Mouse (Mus musculus): Measurements from ENCODE around the gene Zfp628. TPM values are rescaled to one million over a fixed set of nuclear protein-coding genes. Genes with fewer than 3 reads are reported as not detected.

Gene Zfp628
- total and polyA plus RNA-seq, 3 experiments = 2.5 to 17.6 TPM; not detected in 1

DNA sequence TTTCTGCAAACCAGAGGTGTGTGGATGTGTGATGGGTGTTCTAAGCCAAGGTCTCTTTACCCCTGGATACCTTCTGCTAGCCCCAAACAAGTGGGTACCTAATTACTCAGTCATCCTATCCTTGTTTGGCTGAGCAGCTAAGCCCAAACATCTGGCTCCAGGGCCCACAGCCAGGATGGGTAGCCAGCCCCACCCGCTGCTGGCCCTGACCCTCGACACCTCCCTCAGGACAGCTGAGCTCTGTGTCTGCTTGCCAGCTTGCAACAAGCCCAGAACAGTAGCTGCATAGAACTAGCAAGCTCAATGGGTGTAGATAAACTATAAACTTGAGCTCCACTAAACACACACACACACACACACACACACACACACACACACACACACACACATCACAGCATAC, 32.8 kb downstream of the Zfp628 start:
- Histone ChIP-seq H3K9ac (ENCODE audit: control insufficient read depth, low read depth, low read length, poor library complexity, severe bottlenecking) (no peak overlapping the region), H3K79me2 (ENCODE audit: control insufficient read depth, insufficient read depth, low read length, poor library complexity) (no peaks in the 10 kb centered on the region), H3K4me3 (ENCODE audit: control insufficient read depth in 1 of 2, insufficient read depth in 1 of 2, low read depth in 2 of 2, low read length in 2 of 2) (no peak overlapping the region), H3K9me3 (replicated peaks; ENCODE audit: insufficient read depth, low read length) (no peaks in the 10 kb centered on the region), H3K4me1 (ENCODE audit: control insufficient read depth in 1 of 2, insufficient read depth in 2 of 2, low read length in 2 of 2) (no peaks in the 10 kb centered on the region), H3K27me3 (ENCODE audit: control insufficient read depth in 1 of 2, insufficient read depth in 2 of 2, low read length in 2 of 2) (no peaks in the 10 kb centered on the region), H3K36me3 (ENCODE audit: control insufficient read depth in 1 of 2, insufficient read depth in 2 of 2, low read length in 2 of 2) (no peaks in the 10 kb centered on the region), H3K27ac (ENCODE audit: control insufficient read depth, low read depth, low read length) (no peak overlapping the region)
- TF ChIP-seq MAFK (IDR thresholded peaks at IDR 0.05; ENCODE audit: borderline replicate concordance, low read depth, low read length) (no peak), E2F4 (IDR thresholded peaks at IDR 0.05; ENCODE audit: borderline replicate concordance, low read depth, low read length) (no peak), ZKSCAN1 (IDR thresholded peaks at IDR 0.05; ENCODE audit: low read depth, low read length) (no peak), ZMIZ1 (IDR thresholded peaks at IDR 0.05; ENCODE audit: low read depth, low read length) (no peak), MAZ (IDR thresholded peaks at IDR 0.05; ENCODE audit: low read depth, low read length) (no peak), ZNF384 (IDR thresholded peaks at IDR 0.05; ENCODE audit: low read depth, low read length) (no peak), MEF2A (IDR thresholded peaks at IDR 0.05; ENCODE audit: extremely low read depth, insufficient replicate concordance, low read depth, low read length, poor library complexity, severe bottlenecking) (no peak), RCOR1 (IDR thresholded peaks at IDR 0.05; ENCODE audit: low read depth, low read length) (no peak), UBTF (IDR thresholded peaks at IDR 0.05; ENCODE audit: borderline replicate concordance, insufficient read depth, low read depth, low read length) (no peak), CTCF (IDR thresholded peaks at IDR 0.05 in 2 of 3, conservative IDR thresholded peaks at IDR 0.05 in 1 of 3; ENCODE audit: control insufficient read depth in 1 of 3, insufficient read depth in 1 of 3, low read depth in 2 of 3, low read length in 3 of 3, poor library complexity in 1 of 3, severe bottlenecking in 1 of 3) (no peak), ZC3H11A (IDR thresholded peaks at IDR 0.05; ENCODE audit: low read depth, low read length) (no peak), SMC3 (IDR thresholded peaks at IDR 0.05; ENCODE audit: low read depth, low read length) (no peak)
- DNase-seq (ENCODE audit: low read depth, low spot score) = no peak

DNA sequence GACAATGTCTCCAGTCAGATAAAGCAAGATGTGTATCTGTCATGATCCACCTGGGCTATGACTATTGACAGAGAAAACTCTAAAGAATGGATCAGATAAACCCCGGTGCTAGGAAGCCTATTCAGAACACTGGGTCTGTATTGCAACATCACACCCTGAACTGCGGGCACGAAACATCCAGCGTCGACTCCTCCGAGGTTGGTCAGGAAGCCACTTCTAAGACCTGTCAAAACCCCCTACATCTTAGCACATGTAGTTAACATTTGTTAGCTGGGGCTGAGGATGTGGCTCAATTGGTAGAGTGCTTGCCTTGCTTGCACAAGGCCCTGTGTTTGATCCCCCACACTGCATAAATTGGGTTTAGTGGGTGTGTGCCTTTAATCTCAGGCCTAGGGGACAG, 33.4 kb downstream of the Zfp628 start:
- TF ChIP-seq MYC (IDR thresholded peaks at IDR 0.05; ENCODE audit: low read depth, low read length) (no peak), ZKSCAN1 (IDR thresholded peaks at IDR 0.05; ENCODE audit: low read depth, low read length) (no peak), RCOR1 (IDR thresholded peaks at IDR 0.05; ENCODE audit: low read depth, low read length) (no peak), TCF12 (IDR thresholded peaks at IDR 0.05; ENCODE audit: low read depth, low read length) (no peak), MAX (IDR thresholded peaks at IDR 0.05; ENCODE audit: low read length) (no peak), BHLHE40 (IDR thresholded peaks at IDR 0.05; ENCODE audit: borderline replicate concordance, low read depth, low read length) (no peak)
- Histone ChIP-seq H3K36me3 (ENCODE audit: control insufficient read depth in 1 of 2, insufficient read depth in 2 of 2, low read length in 2 of 2) (no peaks in the 10 kb centered on the region), H3K9ac (ENCODE audit: control insufficient read depth, low read depth, low read length, poor library complexity, severe bottlenecking) (no peak overlapping the region), H3K27ac (ENCODE audit: control insufficient read depth, low read depth, low read length) (no peak overlapping the region), H3K27me3 (ENCODE audit: control insufficient read depth in 1 of 2, insufficient read depth in 2 of 2, low read length in 2 of 2) (no peaks in the 10 kb centered on the region), H3K4me1 (ENCODE audit: control insufficient read depth in 1 of 2, insufficient read depth in 2 of 2, low read length in 2 of 2) (no peaks in the 10 kb centered on the region), H3K4me3 (ENCODE audit: control insufficient read depth in 1 of 2, insufficient read depth in 1 of 2, low read depth in 2 of 2, low read length in 2 of 2) (no peak overlapping the region), H3K9me3 (replicated peaks; ENCODE audit: insufficient read depth, low read length) (no peaks in the 10 kb centered on the region), H3K79me2 (ENCODE audit: control insufficient read depth, insufficient read depth, low read length, poor library complexity) (no peaks in the 10 kb centered on the region)
- DNase-seq (ENCODE audit: low read depth, low spot score) = no peak

Measured in MEL (cell line).